Mouse (Mus musculus): ENCODE results near the gene Hnrnph2.

- no peak for TF ChIP-seq CTCF (IDR thresholded peaks at IDR 0.05; ENCODE audit: extremely low read depth, insufficient read depth, low read length)
- TF ChIP-seq POLR2A (IDR thresholded peaks at IDR 0.05; ENCODE audit: extremely low read depth, insufficient read depth, low read length): no peak
Measured at GRCm38 (mm10) chrX:134553326-134553725, 47.7 kb upstream of the Hnrnph2 start.

Measured in cortical plate, adult 2 months (tissue).